In the genomic region with DNA sequence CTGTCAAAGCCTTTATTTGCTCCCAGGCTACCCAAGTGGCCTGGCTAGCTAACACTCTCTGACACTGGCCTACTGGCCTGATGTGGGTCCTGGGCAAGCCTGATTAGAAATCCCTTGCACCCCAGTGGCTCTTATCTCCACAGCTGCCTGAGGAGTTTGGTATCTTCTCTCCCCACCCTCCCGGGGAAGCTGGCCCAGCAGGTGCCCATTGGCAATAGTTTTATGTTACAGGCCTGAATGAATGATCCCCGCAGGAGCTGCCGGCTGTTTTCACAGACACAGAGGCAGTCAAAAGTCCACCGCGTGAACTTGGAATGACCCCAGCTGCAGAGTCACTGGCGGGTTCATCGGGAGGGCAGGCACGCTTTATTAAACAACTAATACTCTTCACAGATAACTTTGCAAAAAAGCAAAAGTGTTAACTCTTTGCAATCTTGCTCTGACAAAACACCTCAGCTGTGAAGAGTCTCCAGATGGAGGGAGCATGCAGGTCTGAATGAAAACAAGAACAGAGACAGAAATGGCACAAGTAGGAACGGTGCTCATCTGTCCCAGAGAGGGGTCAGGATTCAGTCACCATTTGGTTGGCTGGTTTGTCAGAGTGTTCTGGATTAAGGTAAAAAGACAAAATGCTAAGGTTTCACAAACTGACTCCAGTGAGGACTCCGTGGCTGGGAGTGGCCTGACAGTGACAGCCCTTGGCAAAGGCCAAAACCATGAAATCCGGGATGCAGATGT, we compare ENCODE assay signal across 8 mouse cellular contexts.
DNase-seq lines count a peak whose midpoint lies in the region; ATAC-seq and TF ChIP-seq lines count a peak whose summit lies in the region.
"Had no signal": no experiment of that assay in that cellular context is flagged by ENCODE, and none has a peak within 500 bp of the region (broad histone marks: within the 10 kb centered on the region; RNA-seq: fewer than 3 reads in every experiment).

No protein-coding gene starts in this region.

- H3K4me1 ChIP-seq in ES-Bruce4 (ENCODE audit: control insufficient read depth, insufficient read depth, low read length), result no peaks in the 10 kb centered on the region
- H3K4me1 ChIP-seq in heart, adult 2 months (ENCODE audit: control insufficient read depth, insufficient read depth, low read length), result peaks cover 39% of the 10 kb centered on the region
- peaks cover 54% of the 10 kb centered on the region for H3K4me1 ChIP-seq in kidney, embryonic 14.5 days (ENCODE audit: control insufficient read depth, insufficient read depth, low read length)
- peaks cover 43% of the 10 kb centered on the region for H3K4me1 ChIP-seq in neural tube, embryonic 12.5 days

- DNase-seq in MEL-GATA-1-ER (ENCODE audit: extremely low read depth, low read depth), result peak; percentile 62
- peak; percentile 56 to 61 for DNase-seq in heart, adult 2 months
- no peak for DNase-seq in right cerebral cortex, postnatal 25 days
- DNase-seq in right cerebral cortex, adult 2 months (ENCODE audit: low spot score in 2 of 2), result no peak

- no peak for TF ChIP-seq POLR2A in ES-Bruce4 (IDR thresholded peaks at IDR 0.05; ENCODE audit: insufficient read depth, low read length)
- TF ChIP-seq POLR2A in heart, adult 2 months (IDR thresholded peaks at IDR 0.05; ENCODE audit: insufficient read depth, low read depth, low read length), result no peak

- 18% methylated on average over 11 of the region's 11 CpGs for WGBS in heart, adult 2 months
- 3% methylated on average over 11 of the region's 11 CpGs for WGBS in kidney, embryonic 14.5 days
- WGBS in neural tube, embryonic 12.5 days, result 5% methylated on average over 11 of the region's 11 CpGs

- no peak overlapping the region for H3K9ac ChIP-seq in ES-Bruce4 (ENCODE audit: low read depth, poor library complexity, severe bottlenecking)
- H3K9ac ChIP-seq in heart, adult 2 months (ENCODE audit: low read depth, low read length), result peak overlapping the region; percentile 35; the same call in 1 of the 2 replicates
- no peak overlapping the region for H3K9ac ChIP-seq in kidney, embryonic 14.5 days (ENCODE audit: low read depth, low read length)
- H3K9ac ChIP-seq in neural tube, embryonic 12.5 days, result no peak overlapping the region
- H3K9ac ChIP-seq: embryonic facial prominence, embryonic 15.5 days had no signal

- no peaks in the 10 kb centered on the region for H3K9me3 ChIP-seq in ES-Bruce4 (replicated peaks; ENCODE audit: control insufficient read depth, insufficient read depth, low read length, poor library complexity, severe bottlenecking)
- no peaks in the 10 kb centered on the region for H3K9me3 ChIP-seq in kidney, embryonic 14.5 days (ENCODE audit: control insufficient read depth, low read length)
- no peaks in the 10 kb centered on the region for H3K9me3 ChIP-seq in neural tube, embryonic 12.5 days
- H3K9me3 ChIP-seq: embryonic facial prominence, embryonic 15.5 days had no signal

- ATAC-seq in kidney, embryonic 14.5 days (ENCODE audit: low FRiP score, low TSS enrichment), result peak; percentile 87
- ATAC-seq in neural tube, embryonic 12.5 days (ENCODE audit: low FRiP score, low read depth), result peak; percentile 87

- no peaks in the 10 kb centered on the region for H3K36me3 ChIP-seq in ES-Bruce4 (ENCODE audit: control insufficient read depth, insufficient read depth, low read length, poor library complexity, severe bottlenecking)
- peaks cover 53% of the 10 kb centered on the region for H3K36me3 ChIP-seq in heart, adult 2 months (ENCODE audit: control insufficient read depth, insufficient read depth, low read length)
- no peaks in the 10 kb centered on the region; the same call in 1 of the 2 replicates for H3K36me3 ChIP-seq in kidney, embryonic 14.5 days (ENCODE audit: control insufficient read depth, insufficient read depth, low read length)
- H3K36me3 ChIP-seq in neural tube, embryonic 12.5 days, result peaks cover 15% of the 10 kb centered on the region
- H3K36me3 ChIP-seq: embryonic facial prominence, embryonic 15.5 days had no signal

- intact Hi-C loops in heart, adult 2 months (cut with DNase I), result no loop called here

- no peak overlapping the region for H3K4me3 ChIP-seq in ES-Bruce4 (ENCODE audit: low read depth, low read length)
- H3K4me3 ChIP-seq in heart, adult 2 months, result no peak overlapping the region
- H3K4me3 ChIP-seq in kidney, embryonic 14.5 days (ENCODE audit: low read length), result no peak overlapping the region
- H3K4me3 ChIP-seq in neural tube, embryonic 12.5 days, result no peak overlapping the region
- H3K4me3 ChIP-seq: embryonic facial prominence, embryonic 15.5 days had no signal

- no peak overlapping the region for H3K27ac ChIP-seq in ES-Bruce4 (ENCODE audit: insufficient read depth, low read length)
- H3K27ac ChIP-seq in heart, adult 2 months, result peak overlapping the region; percentile 51
- H3K27ac ChIP-seq in kidney, embryonic 14.5 days (ENCODE audit: low read depth, low read length), result peak overlapping the region; percentile 77
- H3K27ac ChIP-seq in neural tube, embryonic 12.5 days, result peak overlapping the region; percentile 4; the same call in 1 of the 2 replicates
- H3K27ac ChIP-seq: embryonic facial prominence, embryonic 15.5 days had no signal

- no peak for TF ChIP-seq CTCF in ES-Bruce4 (IDR thresholded peaks at IDR 0.05; ENCODE audit: low read depth, low read length)
- no peak for TF ChIP-seq CTCF in heart, adult 2 months (IDR thresholded peaks at IDR 0.05)

- H3K79me2 ChIP-seq in heart, adult 2 months (replicated peaks; ENCODE audit: control insufficient read depth, insufficient read depth, low read length), result no peaks in the 10 kb centered on the region

- TF ChIP-seq EP300 in ES-Bruce4 (IDR thresholded peaks at IDR 0.05; ENCODE audit: insufficient read depth, low read depth, low read length), result 0 out of 2 replicates have a peak, but pooled peaks have one; percentile 14
- no peak for TF ChIP-seq EP300 in heart, adult 2 months (IDR thresholded peaks at IDR 0.05; ENCODE audit: insufficient read depth, low read depth, low read length)

- peak overlapping the region; percentile 10; the same call in 1 of the 2 replicates for H3K4me2 ChIP-seq in kidney, embryonic 14.5 days (replicated peaks; ENCODE audit: low read depth, low read length)
- H3K4me2 ChIP-seq in neural tube, embryonic 12.5 days (replicated peaks), result peak overlapping the region; percentile 0; the same call in 1 of the 2 replicates
- H3K4me2 ChIP-seq: embryonic facial prominence, embryonic 15.5 days had no signal

- H3K27me3 ChIP-seq in ES-Bruce4 (ENCODE audit: control insufficient read depth, insufficient read depth, low read length, poor library complexity, severe bottlenecking), result no peaks in the 10 kb centered on the region
- no peaks in the 10 kb centered on the region for H3K27me3 ChIP-seq in heart, adult 2 months (ENCODE audit: control insufficient read depth, insufficient read depth, low read length)
- H3K27me3 ChIP-seq in kidney, embryonic 14.5 days (ENCODE audit: control insufficient read depth, insufficient read depth, low read length), result no peaks in the 10 kb centered on the region
- no peaks in the 10 kb centered on the region for H3K27me3 ChIP-seq in neural tube, embryonic 12.5 days (replicated peaks)
- H3K27me3 ChIP-seq: embryonic facial prominence, embryonic 15.5 days had no signal

Comparison
In these comparisons a context has a peak if more than half of its experiments do, and no peak if none do; other contexts are left out.
1. DNase-seq: peak in MEL-GATA-1-ER (single experiment) and heart, adult 2 months (2 of 2); none in right cerebral cortex, postnatal 25 days (single experiment) and right cerebral cortex, adult 2 months (0 of 2).